Mouse (Mus musculus): Measurements from ENCODE around the gene Rab2b. TPM values are rescaled to one million over a fixed set of nuclear protein-coding genes. Genes with fewer than 3 reads are reported as not detected.
A peak's percentile ranks its signal among the peaks of the same experiment; 100 is the strongest.

Rab2b gene
- total RNA-seq, 2 experiments from 2014 or later = 4.3 to 10.8 TPM

- no peak for ATAC-seq (replicated peaks; ENCODE audit: low FRiP score, poor library complexity, severe bottlenecking)
These were observed 4.3 kb upstream of the Rab2b start for GRCm38 (mm10) chr14:52283629-52284028.

- peak; percentile 18; the same call in 1 of the 2 replicates for ATAC-seq (replicated peaks; ENCODE audit: low FRiP score, poor library complexity, severe bottlenecking)
These were observed 389 bp upstream of the Rab2b start for GRCm38 (mm10) chr14:52279747-52280120.

DNA sequence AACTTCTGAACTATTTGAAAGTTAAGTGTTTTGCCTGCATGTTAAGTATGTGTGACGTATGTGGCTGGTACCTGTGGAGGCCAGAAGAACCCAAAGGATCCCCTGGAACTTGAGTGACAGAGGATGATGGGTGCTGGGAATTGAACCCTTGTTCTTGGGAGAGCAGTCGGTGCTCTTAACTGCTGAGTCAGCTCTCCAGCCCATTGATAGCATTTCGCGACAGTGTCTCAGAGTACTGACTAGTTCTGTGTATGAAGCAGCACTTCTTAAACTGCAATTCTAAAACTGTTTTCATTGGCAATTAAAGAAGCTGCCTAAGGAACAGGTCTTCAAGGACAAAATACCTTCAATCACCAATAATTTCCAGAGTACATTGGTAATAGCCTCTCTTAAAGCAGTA, 2.1 kb downstream of the Rab2b start:
- ATAC-seq (replicated peaks; ENCODE audit: low FRiP score, poor library complexity, severe bottlenecking) = no peak

DNA sequence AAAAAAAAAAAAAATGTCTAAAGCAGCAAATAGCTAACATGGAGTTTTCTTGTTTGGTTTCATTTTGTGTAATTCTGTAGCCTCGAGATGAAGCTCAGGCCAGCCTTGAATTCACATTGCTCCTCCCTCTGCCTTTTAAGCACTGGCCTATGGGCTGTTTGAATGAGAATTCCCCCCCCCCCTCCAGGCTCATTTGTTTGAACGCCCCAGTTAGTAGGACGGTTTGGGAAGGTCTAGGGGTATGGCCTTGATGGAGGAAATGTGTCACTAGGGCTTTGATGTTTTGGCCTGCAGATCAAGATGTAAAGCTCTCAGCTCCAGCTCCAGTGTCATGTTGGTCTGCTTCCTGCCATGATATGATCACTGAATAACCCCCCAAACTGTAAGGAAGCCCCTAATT, 6.6 kb downstream of the Rab2b start:
- no peak for ATAC-seq (replicated peaks; ENCODE audit: low FRiP score, poor library complexity, severe bottlenecking)

DNA sequence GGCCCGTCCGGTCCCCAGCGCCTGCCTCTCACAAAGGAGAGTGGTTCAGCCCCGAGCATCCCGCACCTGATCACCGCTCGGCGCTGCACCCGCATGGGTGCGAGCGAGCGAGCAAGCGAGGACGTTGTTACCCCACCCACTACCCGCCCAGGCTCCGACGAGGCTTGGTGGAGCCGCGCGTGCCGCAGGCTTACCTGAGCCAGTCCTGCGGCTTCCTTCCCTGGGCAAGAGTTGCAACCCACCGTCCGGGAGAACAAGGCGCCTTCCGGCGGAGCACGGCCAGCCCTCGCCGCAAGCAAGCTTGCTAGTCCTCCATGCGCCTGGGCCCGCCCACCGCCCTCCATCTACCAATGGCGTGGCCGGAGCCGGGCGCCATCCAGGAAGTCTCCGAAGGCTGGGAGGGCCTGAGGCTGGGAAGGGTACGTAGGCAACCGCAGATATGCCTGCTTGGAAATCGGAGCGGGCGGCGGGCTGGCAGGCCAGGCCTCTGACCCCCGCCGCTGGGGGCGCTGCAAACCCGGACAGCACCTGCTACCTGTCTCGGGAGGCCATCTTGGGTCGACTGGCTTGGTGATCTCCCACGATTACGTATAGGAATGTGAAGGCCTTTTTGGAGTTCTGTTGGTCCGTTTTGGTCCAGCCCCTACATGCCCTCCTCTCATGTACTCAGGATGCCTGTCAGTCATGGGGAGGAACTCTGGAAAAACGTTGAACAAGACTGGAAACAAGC, 21.7 kb downstream of the Rab2b start, which contains the start of gene Chd8:
TSS of gene Chd8 (minus strand) at position 297 of the 730 bp plus-strand sequence.
- peak; percentile 98 for ATAC-seq (replicated peaks; ENCODE audit: low FRiP score, poor library complexity, severe bottlenecking)

- 0 out of 2 replicates have a peak, but pooled peaks have one; percentile 29 for ATAC-seq (replicated peaks; ENCODE audit: low FRiP score, poor library complexity, severe bottlenecking)
These were observed 22.8 kb downstream of the Rab2b start for GRCm38 (mm10) chr14:52256311-52257175.

DNA sequence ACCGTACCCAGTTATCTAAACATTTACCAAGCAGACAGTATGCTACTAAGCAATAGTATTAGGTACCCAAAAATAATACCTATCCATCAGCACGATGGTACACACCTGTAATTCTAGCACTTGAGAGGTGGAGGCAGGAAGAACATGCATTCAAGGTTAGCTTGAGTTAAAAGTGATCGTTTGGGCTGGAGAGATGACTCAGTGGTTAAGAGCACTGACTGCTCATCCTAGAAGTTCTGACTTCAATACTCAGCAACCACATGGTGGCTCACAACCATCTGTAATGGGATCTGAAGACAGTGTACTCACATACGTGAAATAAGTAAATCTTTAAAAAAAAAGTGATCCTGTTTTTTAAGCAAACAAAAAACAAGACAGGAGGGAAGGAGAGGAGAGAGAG, 33.2 kb downstream of the Rab2b start:
- ATAC-seq (replicated peaks; ENCODE audit: low FRiP score, poor library complexity, severe bottlenecking) = no peak

- peak; percentile 57 for ATAC-seq (replicated peaks; ENCODE audit: low FRiP score, poor library complexity, severe bottlenecking)
These were observed 34.7 kb downstream of the Rab2b start for GRCm38 (mm10) chr14:52244690-52245042.

DNA sequence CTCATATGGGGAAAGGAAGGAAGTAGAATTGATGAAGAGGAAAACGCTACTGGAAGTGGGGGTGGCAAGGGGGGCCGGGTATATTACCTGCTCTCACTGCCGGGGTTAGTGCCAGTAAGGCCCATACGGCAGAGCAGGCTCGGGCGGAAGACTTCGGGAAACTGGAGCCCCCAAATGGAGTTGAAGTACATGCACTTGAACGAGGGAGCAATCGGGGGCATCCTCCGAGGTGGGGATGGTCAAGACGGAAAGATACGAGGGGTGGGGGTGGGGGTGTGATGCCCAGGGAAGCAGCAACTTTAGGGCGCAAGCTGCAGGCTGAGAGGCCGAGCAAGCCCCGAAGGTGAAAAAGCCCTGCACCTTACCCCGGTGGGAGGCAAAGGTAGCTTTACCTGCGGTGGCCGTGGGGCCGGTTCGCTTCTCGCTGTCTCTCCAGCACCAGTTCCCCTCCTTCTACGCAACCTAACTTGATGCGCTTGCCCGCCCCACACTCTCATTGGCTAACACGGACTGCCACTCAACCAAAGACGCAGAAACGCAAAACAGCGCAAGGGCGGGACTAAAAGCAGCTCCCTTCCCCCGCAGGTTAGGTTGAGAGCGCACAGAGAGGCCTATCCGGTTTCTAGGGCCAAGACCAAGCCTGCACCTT, 35.2 kb downstream of the Rab2b start:
- peak; percentile 99 for ATAC-seq (replicated peaks; ENCODE audit: low FRiP score, poor library complexity, severe bottlenecking)

GRCm38 (mm10) chr14:52236216-52236615, 43.1 kb downstream of the Rab2b start:
- ATAC-seq (replicated peaks; ENCODE audit: low FRiP score, poor library complexity, severe bottlenecking) = no peak

DNA sequence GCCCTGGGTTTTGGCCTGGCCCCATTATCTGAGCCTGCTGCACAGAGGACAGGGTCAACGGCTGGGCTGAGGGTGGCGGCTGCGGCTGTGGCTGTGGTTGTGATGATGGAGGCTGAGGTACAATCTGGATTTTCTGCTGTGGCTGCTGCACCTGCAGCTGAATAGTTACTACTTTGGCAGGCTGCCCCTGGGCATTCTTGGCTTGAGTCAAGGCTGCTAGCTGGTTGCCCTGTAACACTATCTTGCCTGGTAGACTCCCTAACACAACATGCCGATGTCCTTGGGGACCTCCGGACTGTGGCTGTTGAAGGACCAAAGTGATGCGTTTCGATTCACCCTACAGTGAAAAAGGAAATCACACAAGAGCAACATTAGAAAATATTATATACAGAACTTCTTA, 44.2 kb downstream of the Rab2b start:
- ATAC-seq (replicated peaks; ENCODE audit: low FRiP score, poor library complexity, severe bottlenecking) = no peak

GRCm38 (mm10) chr14:52232249-52232648, 47.1 kb downstream of the Rab2b start:
- no peak for ATAC-seq (replicated peaks; ENCODE audit: low FRiP score, poor library complexity, severe bottlenecking)

DNA sequence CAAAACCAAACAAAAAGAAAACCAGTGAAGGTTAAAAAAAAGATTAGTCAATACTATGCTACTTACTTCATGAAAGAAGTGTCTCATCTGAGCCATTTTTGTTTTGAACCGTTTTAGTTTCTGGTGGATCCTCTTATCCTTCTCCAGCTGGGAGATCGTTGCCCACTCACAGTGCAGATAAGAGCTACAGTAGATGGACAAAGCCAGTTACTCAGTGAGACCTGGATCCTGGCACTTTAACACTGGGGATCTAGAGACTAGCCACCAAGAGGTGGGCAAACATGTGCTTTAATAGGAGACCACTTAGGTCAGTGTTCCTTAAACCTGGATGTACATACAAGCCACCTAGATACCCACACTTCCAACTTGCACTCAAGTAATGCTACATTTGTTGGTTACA, 53.4 kb downstream of the Rab2b start:
- no peak for ATAC-seq (replicated peaks; ENCODE audit: low FRiP score, poor library complexity, severe bottlenecking)

GRCm38 (mm10) chr14:52217261-52217660, 62.1 kb downstream of the Rab2b start:
- ATAC-seq (replicated peaks; ENCODE audit: low FRiP score, poor library complexity, severe bottlenecking) = 0 out of 2 replicates have a peak, but pooled peaks have one; percentile 55

Other genes with a start within 250 kb of the Rab2b start
- gene Olfr221, start 237.1 kb downstream of the Rab2b start, total RNA-seq (2015; ENCODE audit: low replicate concordance) = not detected in 2 replicates
- gene Olfr221, start 237.1 kb downstream of the Rab2b start, total RNA-seq (2017; ENCODE audit: low replicate concordance) = 0.56 TPM in 1 of 2 replicates, not detected in the other
- 143 and 152 TPM in 2 replicates for gene Hnrnpc, start 175.5 kb downstream of the Rab2b start, total RNA-seq (2015; ENCODE audit: low replicate concordance)
- gene Hnrnpc, start 175.5 kb downstream of the Rab2b start, total RNA-seq (2017; ENCODE audit: low replicate concordance) = 197 and 275 TPM in 2 replicates
- 1.3 TPM in 1 of 2 replicates, not detected in the other for gene Rpgrip1, start 168.8 kb downstream of the Rab2b start, total RNA-seq (2015; ENCODE audit: low replicate concordance)
- 3.2 and 4.6 TPM in 2 replicates for gene Rpgrip1, start 168.8 kb downstream of the Rab2b start, total RNA-seq (2017; ENCODE audit: low replicate concordance)
- gene Supt16, start 82.1 kb downstream of the Rab2b start, total RNA-seq (2015; ENCODE audit: low replicate concordance) = 30.0 and 32.0 TPM in 2 replicates
- 76.2 and 103 TPM in 2 replicates for gene Supt16, start 82.1 kb downstream of the Rab2b start, total RNA-seq (2017; ENCODE audit: low replicate concordance)
- gene Chd8, start 21.8 kb downstream of the Rab2b start, total RNA-seq (2015; ENCODE audit: low replicate concordance) = 21.1 and 51.1 TPM in 2 replicates
- gene Chd8, start 21.8 kb downstream of the Rab2b start, total RNA-seq (2017; ENCODE audit: low replicate concordance) = 22.7 and 42.8 TPM in 2 replicates
- 16.3 and 16.9 TPM in 2 replicates for gene Tox4, start 399 bp downstream of the Rab2b start, total RNA-seq (2015; ENCODE audit: low replicate concordance)
- gene Tox4, start 399 bp downstream of the Rab2b start, total RNA-seq (2017; ENCODE audit: low replicate concordance) = 11.3 and 16.0 TPM in 2 replicates
- 6.7 and 22.4 TPM in 2 replicates for gene Mettl3, start 25.6 kb upstream of the Rab2b start, total RNA-seq (2015; ENCODE audit: low replicate concordance)
- gene Mettl3, start 25.6 kb upstream of the Rab2b start, total RNA-seq (2017; ENCODE audit: low replicate concordance) = 7.2 and 13.8 TPM in 2 replicates
- gene Sall2, start 49.2 kb upstream of the Rab2b start, total RNA-seq (2015; ENCODE audit: low replicate concordance) = not detected in 2 replicates
- gene Sall2, start 49.2 kb upstream of the Rab2b start, total RNA-seq (2017; ENCODE audit: low replicate concordance) = 0.26 TPM in 1 of 2 replicates, not detected in the other
- gene Olfr1513, start 76.9 kb upstream of the Rab2b start, total RNA-seq (2015; ENCODE audit: low replicate concordance) = not detected in 2 replicates
- gene Olfr1513, start 76.9 kb upstream of the Rab2b start, total RNA-seq (2017; ENCODE audit: low replicate concordance) = not detected in 2 replicates
- not detected in 2 replicates for gene Olfr1512, start 99.6 kb upstream of the Rab2b start, total RNA-seq (2015; ENCODE audit: low replicate concordance)
- not detected in 2 replicates for gene Olfr1512, start 99.6 kb upstream of the Rab2b start, total RNA-seq (2017; ENCODE audit: low replicate concordance)
- gene Olfr1511, start 117.8 kb upstream of the Rab2b start, total RNA-seq (2015; ENCODE audit: low replicate concordance) = not detected in 2 replicates
- gene Olfr1511, start 117.8 kb upstream of the Rab2b start, total RNA-seq (2017; ENCODE audit: low replicate concordance) = not detected in 2 replicates
- not detected in 2 replicates for gene Olfr1510, start 134.8 kb upstream of the Rab2b start, total RNA-seq (2015; ENCODE audit: low replicate concordance)
- gene Olfr1510, start 134.8 kb upstream of the Rab2b start, total RNA-seq (2017; ENCODE audit: low replicate concordance) = not detected in 2 replicates
- not detected in 2 replicates for gene Olfr1509, start 163.4 kb upstream of the Rab2b start, total RNA-seq (2015; ENCODE audit: low replicate concordance)
- gene Olfr1509, start 163.4 kb upstream of the Rab2b start, total RNA-seq (2017; ENCODE audit: low replicate concordance) = not detected in 2 replicates
- not detected in 2 replicates for gene Olfr1508, start 187.9 kb upstream of the Rab2b start, total RNA-seq (2015; ENCODE audit: low replicate concordance)
- gene Olfr1508, start 187.9 kb upstream of the Rab2b start, total RNA-seq (2017; ENCODE audit: low replicate concordance) = not detected in 2 replicates
- not detected in 2 replicates for gene Olfr1507, start 216.2 kb upstream of the Rab2b start, total RNA-seq (2015; ENCODE audit: low replicate concordance)
- not detected in 2 replicates for gene Olfr1507, start 216.2 kb upstream of the Rab2b start, total RNA-seq (2017; ENCODE audit: low replicate concordance)

All from erythroblast, adult 5-6 weeks (primary cell).